Mouse (Mus musculus) CH12.LX (cell line): ENCODE results near the gene AL607142.1. TPM values are rescaled to one million over a fixed set of nuclear protein-coding genes. Genes with fewer than 3 reads are reported as not detected.
A peak's percentile ranks its signal among the peaks of the same experiment; 100 is the strongest.

Experiments used
- DNase-seq: peaks from one replicate; pipeline ENCODE4 v3.0.0-alpha.2; 2013; ENCODE audit errors: extremely low read depth
- H3K27ac ChIP-seq: 2 replicates; pipeline ENCODE4 v1.5.1; 2012; ENCODE audit warnings: low read depth, mild to moderate bottlenecking, control low read depth, moderate library complexity; ENCODE audit not compliant: insufficient read depth
- H3K27me3 ChIP-seq: replicated peaks from 2 replicates; pipeline ENCODE3; 2012; ENCODE audit warnings: inconsistent platforms
- H3K36me3 ChIP-seq, 2 experiments: replicated peaks in 1 of 2; 2 replicates each; pipeline versions ENCODE3 to v1.6.1; 2012; ENCODE audit warnings: inconsistent platforms in 1 of 2, low read length in 1 of 2, mild to moderate bottlenecking in 1 of 2, mixed read lengths in 1 of 2, moderate library complexity in 1 of 2; ENCODE audit not compliant: control insufficient read depth in 1 of 2, insufficient read depth in 1 of 2
- H3K4me1 ChIP-seq, 2 experiments: 2 replicates each; pipeline ENCODE4 v1.6.1; 2012; ENCODE audit warnings: inconsistent platforms in 1 of 2, moderate library complexity in 1 of 2; ENCODE audit not compliant: insufficient read depth in 2 of 2, control insufficient read depth in 1 of 2
- H3K4me2 ChIP-seq: 2 replicates; pipeline ENCODE4 v1.6.1; 2012; ENCODE audit warnings: low read depth, mild to moderate bottlenecking, control low read depth; ENCODE audit not compliant: poor library complexity, insufficient read depth, severe bottlenecking
- H3K4me3 ChIP-seq, 3 experiments: fragments of 150-350 bp in 1 of 3; sonication (generic) in 1 of 3; replicated peaks in 1 of 3; 2 replicates each; pipeline versions ENCODE3 to v1.5.1; 2011 to 2012; ENCODE audit warnings: low read depth in 2 of 3, low read length in 2 of 3, mild to moderate bottlenecking in 2 of 3, moderate library complexity in 2 of 3, control low read depth in 1 of 3, improper control_type of control experiment in 1 of 3, inconsistent platforms in 1 of 3, mixed read lengths in 1 of 3; ENCODE audit not compliant: poor library complexity in 1 of 3
- H3K79me2 ChIP-seq: replicated peaks from 2 replicates; pipeline ENCODE4 v1.6.1; 2012; ENCODE audit warnings: mild to moderate bottlenecking, moderate library complexity; ENCODE audit not compliant: control insufficient read depth, poor library complexity, insufficient read depth, severe bottlenecking; ENCODE audit errors: extremely low read depth
- H3K9ac ChIP-seq: 2 replicates; pipeline ENCODE4 v1.6.1; 2012; ENCODE audit warnings: low read depth, mild to moderate bottlenecking, control low read depth, moderate library complexity; ENCODE audit not compliant: insufficient read depth
- H3K9me3 ChIP-seq: replicated peaks from 2 replicates; pipeline ENCODE3; 2012; ENCODE audit warnings: low read length, inconsistent platforms, mixed read lengths
- BHLHE40 ChIP-seq: IDR thresholded peaks from 2 replicates; pipeline ENCODE4 v1.6.1; 2011; ENCODE audit warnings: mild to moderate bottlenecking, low read depth, low read length, improper control_type of control experiment
- CHD1 ChIP-seq: IDR thresholded peaks from 2 replicates; pipeline ENCODE4 v1.6.1; 2012; ENCODE audit warnings: low read depth, low read length, improper control_type of control experiment, inconsistent platforms
- CHD2 ChIP-seq: IDR thresholded peaks from 2 replicates; pipeline ENCODE4 v1.6.1; 2011; ENCODE audit warnings: low read length, improper control_type of control experiment
- CTCF ChIP-seq, 2 experiments: IDR thresholded peaks in 1 of 2; conservative IDR thresholded peaks in 1 of 2; 2 replicates each; pipeline ENCODE4 v1.5.1; 2011 to 2012; ENCODE audit warnings: low read depth in 2 of 2, low read length in 2 of 2, improper control_type of control experiment in 1 of 2, inconsistent platforms in 1 of 2, mild to moderate bottlenecking in 1 of 2, moderate library complexity in 1 of 2
- ELF1 ChIP-seq: IDR thresholded peaks from 2 replicates; pipeline ENCODE4 v1.6.1; 2014; ENCODE audit warnings: low read depth, mild to moderate bottlenecking, inconsistent platforms, low read length, improper control_type of control experiment
- EP300 ChIP-seq: IDR thresholded peaks from 2 replicates; pipeline ENCODE4 v1.6.1; 2011; ENCODE audit warnings: low read length, improper control_type of control experiment
- ETS1 ChIP-seq: conservative IDR thresholded peaks from 2 replicates; pipeline ENCODE4 v1.6.1; 2012; ENCODE audit warnings: low read depth, mild to moderate bottlenecking, inconsistent platforms, low read length, improper control_type of control experiment, moderate library complexity
- GABPA ChIP-seq: IDR thresholded peaks from 2 replicates; pipeline ENCODE4 v1.6.1; 2012; ENCODE audit warnings: low read depth, low read length, improper control_type of control experiment, inconsistent platforms; ENCODE audit not compliant: insufficient replicate concordance
- HCFC1 ChIP-seq: IDR thresholded peaks from 2 replicates; pipeline ENCODE4 v1.6.1; 2012; ENCODE audit warnings: low read depth, mild to moderate bottlenecking, inconsistent platforms, low read length, improper control_type of control experiment
- IRF4 ChIP-seq: IDR thresholded peaks from 2 replicates; pipeline ENCODE4 v1.6.1; 2014; ENCODE audit warnings: low read depth, mild to moderate bottlenecking, inconsistent platforms, low read length, improper control_type of control experiment
- JUN ChIP-seq: IDR thresholded peaks from 2 replicates; pipeline ENCODE4 v1.6.1; 2011; ENCODE audit warnings: low read depth, mild to moderate bottlenecking, low read length, improper control_type of control experiment, moderate library complexity; ENCODE audit not compliant: insufficient read depth
- JUND ChIP-seq: conservative IDR thresholded peaks from 2 replicates; pipeline ENCODE4 v1.6.1; 2011; ENCODE audit warnings: low read depth, low read length, improper control_type of control experiment
- KAT2A ChIP-seq: IDR thresholded peaks from 2 replicates; pipeline ENCODE4 v1.6.1; 2012; ENCODE audit warnings: low read length, improper control_type of control experiment, inconsistent platforms; ENCODE audit not compliant: insufficient replicate concordance
- MAFK ChIP-seq: IDR thresholded peaks from 2 replicates; pipeline ENCODE4 v1.6.1; 2011; ENCODE audit warnings: low read length, improper control_type of control experiment; ENCODE audit not compliant: insufficient replicate concordance
- MAX ChIP-seq: IDR thresholded peaks from 2 replicates; pipeline ENCODE4 v1.6.1; 2011; ENCODE audit warnings: low read length, improper control_type of control experiment
- MAZ ChIP-seq: IDR thresholded peaks from 2 replicates; pipeline ENCODE4 v1.6.1; 2012; ENCODE audit warnings: low read depth, mild to moderate bottlenecking, inconsistent platforms, low read length, improper control_type of control experiment, moderate library complexity
- MEF2A ChIP-seq: IDR thresholded peaks from 2 replicates; pipeline ENCODE4 v1.6.1; 2014; ENCODE audit warnings: low read depth, mild to moderate bottlenecking, inconsistent platforms, low read length, improper control_type of control experiment, borderline replicate concordance
- MXI1 ChIP-seq: IDR thresholded peaks from 2 replicates; pipeline ENCODE4 v1.6.1; 2011; ENCODE audit warnings: mild to moderate bottlenecking, low read depth, low read length, improper control_type of control experiment
- MYC ChIP-seq: IDR thresholded peaks from 2 replicates; pipeline ENCODE4 v1.6.1; 2011; ENCODE audit warnings: low read depth, mild to moderate bottlenecking, improper control_type of control experiment, low read length
- NELFE ChIP-seq: IDR thresholded peaks from 2 replicates; pipeline ENCODE4 v1.6.1; 2011; ENCODE audit warnings: low read depth, low read length, improper control_type of control experiment
- NRF1 ChIP-seq: IDR thresholded peaks from 2 replicates; pipeline ENCODE4 v1.6.1; 2014; ENCODE audit warnings: low read depth, mild to moderate bottlenecking, inconsistent platforms, low read length, improper control_type of control experiment, moderate library complexity
- PAX5 ChIP-seq: IDR thresholded peaks from 2 replicates; pipeline ENCODE4 v1.6.1; 2012; ENCODE audit warnings: low read length, inconsistent platforms, mixed read lengths
- POLR2A ChIP-seq: IDR thresholded peaks from 2 replicates; pipeline ENCODE4 v1.6.1; 2011; ENCODE audit warnings: low read depth, mild to moderate bottlenecking, improper control_type of control experiment, low read length
- POLR2AphosphoS2 ChIP-seq: IDR thresholded peaks from 2 replicates; pipeline ENCODE4 v1.6.1; 2011; ENCODE audit warnings: low read depth, low read length, improper control_type of control experiment
- RAD21 ChIP-seq: IDR thresholded peaks from 2 replicates; pipeline ENCODE4 v1.6.1; 2011; ENCODE audit warnings: low read depth, mild to moderate bottlenecking, low read length, improper control_type of control experiment, moderate library complexity
- RCOR1 ChIP-seq: conservative IDR thresholded peaks from 2 replicates; pipeline ENCODE4 v1.6.1; 2012; ENCODE audit warnings: low read depth, mild to moderate bottlenecking, inconsistent platforms, low read length, improper control_type of control experiment
- SIN3A ChIP-seq: IDR thresholded peaks from 2 replicates; pipeline ENCODE4 v1.6.1; 2012; ENCODE audit warnings: low read length, improper control_type of control experiment, inconsistent platforms
- SMC3 ChIP-seq: IDR thresholded peaks from 2 replicates; pipeline ENCODE4 v1.6.1; 2011; ENCODE audit warnings: low read depth, low read length, improper control_type of control experiment
- TBP ChIP-seq: conservative IDR thresholded peaks from 2 replicates; pipeline ENCODE4 v1.6.1; 2011; ENCODE audit warnings: low read depth, low read length, improper control_type of control experiment
- TCF12 ChIP-seq: IDR thresholded peaks from 2 replicates; pipeline ENCODE4 v1.6.1; 2014; ENCODE audit warnings: low read depth, mild to moderate bottlenecking, inconsistent platforms, low read length, improper control_type of control experiment
- UBTF ChIP-seq: IDR thresholded peaks from 2 replicates; pipeline ENCODE4 v1.6.1; 2012; ENCODE audit warnings: low read depth, mild to moderate bottlenecking, inconsistent platforms, low read length, improper control_type of control experiment, moderate library complexity
- USF1 ChIP-seq: IDR thresholded peaks from 2 replicates; pipeline ENCODE4 v1.6.1; 2014; ENCODE audit warnings: low read depth, mild to moderate bottlenecking, inconsistent platforms, low read length, improper control_type of control experiment
- USF2 ChIP-seq: conservative IDR thresholded peaks from 2 replicates; pipeline ENCODE4 v1.6.1; 2011; ENCODE audit warnings: low read depth, low read length, improper control_type of control experiment
- ZC3H11A ChIP-seq: IDR thresholded peaks from 2 replicates; pipeline ENCODE4 v1.6.1; 2012; ENCODE audit warnings: low read depth, mild to moderate bottlenecking, inconsistent platforms, low read length, improper control_type of control experiment
- ZKSCAN1 ChIP-seq: IDR thresholded peaks from 2 replicates; pipeline ENCODE4 v1.6.1; 2012; ENCODE audit warnings: low read depth, inconsistent platforms, low read length, improper control_type of control experiment, borderline replicate concordance
- ZMIZ1 ChIP-seq: IDR thresholded peaks from 2 replicates; pipeline ENCODE4 v1.6.1; 2012; ENCODE audit warnings: low read depth, mild to moderate bottlenecking, inconsistent platforms, low read length, improper control_type of control experiment
- ZNF384 ChIP-seq: IDR thresholded peaks from 2 replicates; pipeline ENCODE4 v1.6.1; 2012; ENCODE audit warnings: low read depth, low read length, improper control_type of control experiment, inconsistent platforms
- dilution Hi-C: fragments of 300-500 bp; cut with MboI; formaldehyde crosslinking; loops from 2 replicates; pipeline ENCODE4 v1.14.3; 2020; ENCODE audit warnings: low sequenced_read_pairs; ENCODE audit not compliant: extremely low pct_unique_long_range_greater_than_20kb, extremely low pct_ligation_motif_present
- in situ Hi-C: fragments of 300-500 bp; cut with MboI; formaldehyde crosslinking; loops from 3 replicates; pipeline ENCODE4 v1.14.3; 2019; ENCODE audit warnings: low sequenced_read_pairs, low pct_ligation_motif_present, low pct_unique_long_range_greater_than_20kb, mixed read lengths
- polyA plus RNA-seq: library from polyadenylated mRNA; unstranded; fragments of >175 nt; gene quantifications from 2 replicates; pipeline ENCODE4 v1.2.1, GENCODE M21; 2012; ENCODE audit warnings: low read depth; ENCODE audit not compliant: insufficient read length
- total RNA-seq, 2 experiments: library from RNA; depleted of rRNA; stranded (reverse); fragments of 300-350 nt in 1 of 2; fragments of >200 nt in 1 of 2; gene quantifications; 2 replicates each; pipeline ENCODE4 v1.2.3; 2012 to 2014

The AL607142.1 gene
- total and polyA plus RNA-seq, 3 experiments = 22.0 TPM; not detected in 2

- H3K4me1 ChIP-seq = peaks cover 62 to 90% of the 10 kb centered on the region in 2 experiments
- TF ChIP-seq NRF1 (no peak), IRF4 (peak; percentile 92), MAX (peak; percentile 45), ZC3H11A (no peak), CHD2 (peak; percentile 66), HCFC1 (no peak; the same call in 1 of the 2 replicates), TBP (0 out of 2 replicates have a peak, but pooled peaks have one; percentile 53), GABPA (no peak), MAFK (peak; percentile 66), ETS1 (peak; percentile 93), CTCF (conservative IDR thresholded peaks at IDR 0.05 in 1 of 2, IDR thresholded peaks at IDR 0.05 in 1 of 2; ENCODE audit: low read depth in 2 of 2, low read length in 2 of 2) (no peak), POLR2A (peak; percentile 32; the same call in 1 of the 2 replicates), ZKSCAN1 (no peak), SIN3A (peak; percentile 47), RAD21 (no peak), RCOR1 (peak; percentile 63), UBTF (no peak), BHLHE40 (peak; percentile 76), MXI1 (peak; percentile 52), JUND (peak; percentile 84), MYC (peak; percentile 75), NELFE (0 out of 2 replicates have a peak, but pooled peaks have one; percentile 22), EP300 (peak; percentile 96), USF1 (no peak), MEF2A (peak; percentile 96), SMC3 (peak; percentile 11), CHD1 (no peak), JUN (peak; percentile 96), PAX5 (no peak), MAZ (0 out of 2 replicates have a peak, but pooled peaks have one; percentile 67), USF2 (no peak), ZNF384 (no peak; the same call in 1 of the 2 replicates), ELF1 (peak; percentile 40), KAT2A (0 out of 2 replicates have a peak, but pooled peaks have one; percentile 42), ZMIZ1 (peak; percentile 49), TCF12 (peak; percentile 79), POLR2AphosphoS2 (no peak; the same call in none of the 2 replicates)
These were observed 11.5 kb upstream of the AL607142.1 start for GRCm38 (mm10) chr4:120053026-120054005.

More at GRCm38 (mm10) chr4:120053026-120054005, 11.5 kb upstream of the AL607142.1 start:
- dilution Hi-C loops = no loop called here
- no peaks in the 10 kb centered on the region for H3K27me3 ChIP-seq
- peak overlapping the region; percentile 96 for H3K27ac ChIP-seq
- peaks cover 33% of the 10 kb centered on the region for H3K79me2 ChIP-seq
- peak overlapping the region in 1 of 3 experiments; percentile 3 for H3K4me3 ChIP-seq
- in situ Hi-C loops = loop anchor here (5.0 kb wide), 1 partner anchor 86 kb away; no protein-coding TSS in a partner anchor
- H3K9me3 ChIP-seq = no peaks in the 10 kb centered on the region
- peak overlapping the region; percentile 32; the same call in 1 of the 2 replicates for H3K9ac ChIP-seq
- DNase-seq = peak; percentile 90
- H3K36me3 ChIP-seq = peaks cover 0 to 48% of the 10 kb centered on the region in 2 experiments
- H3K4me2 ChIP-seq = peak overlapping the region; percentile 68
